Mouse (Mus musculus) ES-Bruce4 (cell line): Measurements from ENCODE around the gene Wfikkn1. TPM values are rescaled to one million over a fixed set of nuclear protein-coding genes. Genes with fewer than 3 reads are reported as not detected.
A peak's percentile ranks its signal among the peaks of the same experiment; 100 is the strongest.

Experiments
- H3K27ac ChIP-seq: 2 replicates; pipeline ENCODE4 v1.5.1; 2012; ENCODE audit warnings: low read length, inconsistent platforms; ENCODE audit not compliant: insufficient read depth
- H3K27me3 ChIP-seq: 2 replicates; pipeline ENCODE4 v1.6.1; 2012; ENCODE audit warnings: mild to moderate bottlenecking, low read length, inconsistent platforms; ENCODE audit not compliant: control insufficient read depth, poor library complexity, insufficient read depth, severe bottlenecking
- H3K36me3 ChIP-seq: 2 replicates; pipeline ENCODE4 v1.6.1; 2012; ENCODE audit warnings: inconsistent platforms, mild to moderate bottlenecking, low read length, moderate library complexity; ENCODE audit not compliant: control insufficient read depth, poor library complexity, insufficient read depth, severe bottlenecking
- H3K4me1 ChIP-seq: one replicate; pipeline ENCODE4 v1.8.1; 2011; ENCODE audit warnings: low read length; ENCODE audit not compliant: control insufficient read depth, insufficient read depth
- H3K4me3 ChIP-seq: 2 replicates; pipeline ENCODE4 v1.5.1; 2011; ENCODE audit warnings: low read depth, mild to moderate bottlenecking, low read length
- H3K9ac ChIP-seq: 2 replicates; pipeline ENCODE4 v1.6.1; 2012; ENCODE audit warnings: low read depth, mild to moderate bottlenecking, inconsistent platforms; ENCODE audit not compliant: poor library complexity, severe bottlenecking
- H3K9me3 ChIP-seq: replicated peaks from 2 replicates; pipeline ENCODE4 v1.6.1; 2012; ENCODE audit warnings: mild to moderate bottlenecking, low read length, inconsistent platforms; ENCODE audit not compliant: control insufficient read depth, poor library complexity, insufficient read depth, severe bottlenecking
- CTCF ChIP-seq: IDR thresholded peaks from one replicate; pipeline ENCODE4 v1.8.1; 2011; ENCODE audit warnings: low read depth, low read length
- EP300 ChIP-seq: IDR thresholded peaks from 2 replicates; pipeline ENCODE4 v1.6.1; 2011; ENCODE audit warnings: low read depth, low read length; ENCODE audit not compliant: insufficient read depth
- POLR2A ChIP-seq: IDR thresholded peaks from one replicate; pipeline ENCODE4 v1.8.1; 2011; ENCODE audit warnings: low read length; ENCODE audit not compliant: insufficient read depth
- polyA plus RNA-seq: library from polyadenylated mRNA; stranded (reverse); fragments of >200 nt; gene quantifications from 2 replicates; pipeline ENCODE4 v1.2.4, GENCODE M21; 2011; ENCODE audit warnings: low read depth; ENCODE audit not compliant: missing spikeins, insufficient read depth, insufficient read length

The Wfikkn1 gene
- polyA plus RNA-seq, 1 experiment = 0.69 TPM

DNA sequence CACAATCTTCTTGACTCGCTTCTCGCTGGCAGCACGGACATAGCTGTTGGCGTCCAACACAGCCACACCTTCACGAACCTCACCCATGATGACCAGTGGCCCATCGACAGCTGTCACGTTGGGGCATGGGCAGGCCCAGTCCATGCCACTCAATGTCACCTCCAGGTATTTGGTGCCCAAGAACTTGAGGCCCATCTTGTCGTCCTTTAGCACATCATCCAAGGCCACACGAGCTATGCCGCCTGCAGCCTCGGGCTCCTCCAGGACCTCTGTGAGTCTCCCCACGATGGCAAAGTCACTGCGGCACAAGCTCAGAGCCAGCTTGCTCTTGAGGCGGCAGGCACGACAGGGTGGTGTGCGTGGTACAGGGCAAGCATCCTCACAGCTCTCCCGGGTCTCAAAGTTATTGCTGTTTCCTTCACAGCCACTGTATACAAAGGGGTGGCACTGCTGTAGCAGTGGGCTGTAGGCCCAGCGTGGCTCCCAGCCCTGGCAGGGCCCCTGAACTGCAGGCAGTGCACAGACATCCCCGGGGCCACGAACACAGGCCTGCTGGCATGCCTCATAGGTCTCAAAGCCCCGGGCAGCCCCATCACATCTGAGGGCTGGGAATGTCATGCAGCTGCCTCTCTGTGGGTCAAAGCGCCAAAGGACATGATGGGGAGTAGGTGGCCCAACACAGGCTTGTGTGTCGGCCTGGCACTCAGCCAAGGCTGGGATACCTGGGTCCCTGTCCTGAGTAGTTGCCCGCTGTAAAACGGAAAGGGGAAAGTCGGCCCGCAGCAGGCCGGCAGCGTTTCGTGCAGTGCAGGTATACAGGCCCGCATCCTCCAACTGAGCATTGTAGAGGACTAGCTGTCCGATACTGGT, 2.7 kb downstream of the Wfikkn1 start:
- H3K9ac ChIP-seq = no peak overlapping the region
- no peaks in the 10 kb centered on the region for H3K27me3 ChIP-seq
- no peaks in the 10 kb centered on the region for H3K9me3 ChIP-seq
- TF ChIP-seq EP300 (no peak), CTCF (no peak)
- peaks cover 11% of the 10 kb centered on the region for H3K4me1 ChIP-seq
- no peak overlapping the region for H3K4me3 ChIP-seq
- no peaks in the 10 kb centered on the region for H3K36me3 ChIP-seq
- H3K27ac ChIP-seq = no peak overlapping the region

DNA sequence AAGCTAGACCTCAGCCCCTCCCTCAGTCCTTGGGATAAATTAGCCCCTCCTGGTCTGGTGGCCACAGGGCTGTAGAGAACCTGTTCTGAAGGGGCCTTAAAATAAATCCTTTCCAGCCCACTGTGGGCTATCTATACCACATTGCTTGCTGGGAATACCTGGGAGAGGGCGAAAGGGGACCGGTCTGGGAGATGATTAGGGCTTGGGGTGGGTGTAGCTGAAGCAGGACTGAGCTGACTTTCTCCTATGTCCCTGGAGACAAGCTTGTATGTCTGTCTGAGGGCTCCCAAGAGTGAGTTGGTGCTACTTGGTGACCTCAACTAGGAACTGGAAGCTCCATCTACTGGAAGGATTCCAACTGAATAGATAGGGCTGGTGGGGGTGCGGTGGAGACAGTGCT, 3.6 kb downstream of the Wfikkn1 start:
- H3K9me3 ChIP-seq = no peaks in the 10 kb centered on the region
- H3K27ac ChIP-seq = no peak overlapping the region
- no peak overlapping the region for H3K4me3 ChIP-seq
- H3K36me3 ChIP-seq = no peaks in the 10 kb centered on the region
- H3K9ac ChIP-seq = no peak overlapping the region
- H3K27me3 ChIP-seq = no peaks in the 10 kb centered on the region
- TF ChIP-seq CTCF = no peak
- TF ChIP-seq EP300 = no peak
- TF ChIP-seq POLR2A = no peak
- H3K4me1 ChIP-seq = peaks cover 11% of the 10 kb centered on the region

DNA sequence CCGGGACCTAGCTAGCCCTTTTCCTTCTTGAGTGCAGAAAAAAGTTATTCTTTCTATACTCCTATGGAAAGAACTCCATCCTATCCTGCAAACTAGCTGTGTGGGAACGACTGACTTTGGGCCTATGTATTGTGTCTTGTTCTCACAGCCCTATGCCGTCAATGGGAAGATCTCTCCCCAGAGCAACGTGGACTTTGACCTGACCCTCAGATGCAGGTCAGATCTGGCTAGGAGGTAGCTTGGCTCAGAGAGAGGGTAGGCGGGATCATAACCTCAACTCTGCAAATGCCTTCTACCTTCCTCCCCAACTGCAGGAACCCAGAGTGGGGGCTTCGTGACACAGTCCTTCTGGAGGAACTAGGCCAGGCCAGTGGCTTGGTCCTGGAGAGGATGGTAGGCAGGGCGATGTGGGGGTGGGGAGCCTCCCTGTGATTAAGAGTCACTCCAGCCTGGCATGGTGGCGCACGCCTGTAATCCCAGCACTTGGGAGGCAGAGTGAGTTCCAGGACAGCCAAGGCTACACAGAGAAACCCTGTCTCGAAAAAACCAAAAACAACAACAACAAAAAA, 4.2 kb downstream of the Wfikkn1 start:
- Histone ChIP-seq H3K36me3 (no peaks in the 10 kb centered on the region), H3K9me3 (no peaks in the 10 kb centered on the region), H3K27ac (no peak overlapping the region), H3K4me3 (peak overlapping the region; percentile 89), H3K9ac (peak overlapping the region; percentile 49; the same call in 1 of the 2 replicates), H3K27me3 (no peaks in the 10 kb centered on the region), H3K4me1 (peaks cover 7% of the 10 kb centered on the region)
- TF ChIP-seq EP300 (no peak), CTCF (no peak), POLR2A (no peak)

DNA sequence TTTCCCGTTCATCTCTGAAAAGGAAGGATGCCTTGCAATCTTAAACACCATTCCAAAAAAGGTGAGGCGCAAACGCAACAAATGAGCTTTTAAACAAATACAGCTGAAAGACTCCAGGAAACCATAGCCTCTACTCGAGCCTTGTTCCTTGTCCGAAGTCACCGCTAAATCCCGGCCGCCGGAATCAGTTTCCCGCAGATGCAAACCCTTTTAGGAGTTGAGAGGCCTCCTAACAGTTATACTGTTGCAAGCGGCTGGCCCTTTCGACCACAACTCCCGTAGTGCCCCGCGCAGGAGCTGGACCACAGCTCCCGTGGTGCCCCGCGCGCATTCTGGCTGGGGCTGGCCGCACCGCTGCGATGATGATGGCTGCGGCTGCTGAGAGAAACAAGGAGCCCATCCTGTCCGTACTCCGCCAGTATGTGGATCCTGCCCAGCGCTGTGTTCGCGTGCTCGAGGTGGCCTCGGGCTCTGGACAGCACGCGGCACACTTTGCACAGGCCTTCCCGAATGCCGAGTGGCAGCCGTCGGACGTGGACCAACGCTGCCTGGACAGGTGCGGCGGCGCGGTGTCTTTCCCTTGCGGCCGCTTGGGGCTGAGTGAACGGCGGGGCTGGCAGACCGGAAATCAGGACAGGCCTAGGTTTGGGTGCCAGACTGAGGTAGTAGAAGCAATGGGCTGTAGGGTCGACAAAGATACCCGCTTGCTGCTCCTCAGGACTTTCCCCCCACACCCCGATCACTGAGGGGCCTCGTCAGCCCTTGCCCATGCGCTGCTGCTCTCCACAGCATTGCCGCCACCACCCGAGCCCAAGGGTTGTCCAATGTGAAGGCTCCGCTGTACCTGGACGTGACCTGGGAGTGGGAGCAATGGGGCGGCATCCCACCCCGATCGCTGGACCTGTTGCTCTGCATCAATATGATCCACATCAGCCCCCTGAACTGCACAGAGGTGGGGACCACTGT, 5.2 kb downstream of the Wfikkn1 start:
- no peaks in the 10 kb centered on the region for H3K9me3 ChIP-seq
- peak overlapping the region; percentile 89 for H3K4me3 ChIP-seq
- peak overlapping the region; percentile 49 for H3K9ac ChIP-seq
- H3K36me3 ChIP-seq = no peaks in the 10 kb centered on the region
- H3K27ac ChIP-seq = peak overlapping the region; percentile 54; the same call in 1 of the 2 replicates
- H3K27me3 ChIP-seq = no peaks in the 10 kb centered on the region
- peaks cover 3% of the 10 kb centered on the region for H3K4me1 ChIP-seq
- TF ChIP-seq EP300 (no peak), CTCF (no peak), POLR2A (peak; percentile 90)

DNA sequence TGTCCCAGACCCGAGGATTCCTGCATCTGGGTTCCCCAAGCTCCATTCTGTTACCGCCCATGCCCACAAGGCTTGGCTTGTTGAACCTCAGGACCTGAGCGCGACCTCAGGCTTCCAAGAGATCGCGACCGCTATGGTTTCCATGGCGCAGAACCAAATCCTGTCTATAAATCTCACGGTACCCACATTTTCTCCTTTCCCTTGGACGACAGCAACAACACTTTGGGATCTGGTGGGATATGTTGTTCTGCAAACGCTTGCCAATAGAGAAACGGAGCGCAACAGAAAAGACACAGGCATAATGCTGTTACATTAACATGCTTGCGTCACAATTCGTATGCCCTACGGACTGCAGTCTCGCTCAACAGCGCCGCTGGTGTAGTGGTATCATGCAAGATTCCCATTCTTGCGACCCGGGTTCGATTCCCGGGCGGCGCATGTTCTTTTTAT, 5.9 kb downstream of the Wfikkn1 start, which contains the start of gene Mettl26:
Gene Mettl26 (plus strand): TSS at position 354 of the 450 bp plus-strand sequence.
- Histone ChIP-seq H3K4me1 (peaks cover 3% of the 10 kb centered on the region), H3K4me3 (peak within 1 kb of the TSS; percentile 89), H3K27ac (peak within 1 kb of the TSS; percentile 54), H3K27me3 (no peaks in the 10 kb centered on the region), H3K9me3 (no peaks in the 10 kb centered on the region), H3K9ac (peak within 1 kb of the TSS; percentile 49), H3K36me3 (no peaks in the 10 kb centered on the region)
- TF ChIP-seq POLR2A (no peak), CTCF (no peak), EP300 (no peak)
